Mouse (Mus musculus) C2C12 (cell line): ENCODE measurements around the gene Vwa5b1. TPM values are rescaled to one million over a fixed set of nuclear protein-coding genes. Genes with fewer than 3 reads are reported as not detected.

Experiments used
- H3K27me3 ChIP-seq: one replicate; pipeline ENCODE4 v1.6.1; 2011; ENCODE audit not compliant: control insufficient read depth, insufficient read depth, insufficient read length
- H3K36me3 ChIP-seq: one replicate; pipeline ENCODE4 v1.6.1; 2011; ENCODE audit not compliant: control insufficient read depth, insufficient read depth
- H3K4me3 ChIP-seq: one replicate; pipeline ENCODE4 v1.5.1; 2011; ENCODE audit warnings: mild to moderate bottlenecking, control low read depth; ENCODE audit not compliant: poor library complexity, insufficient read depth, severe bottlenecking
- H3K79me2 ChIP-seq: one replicate; pipeline ENCODE4 v1.6.1; 2011; ENCODE audit not compliant: control insufficient read depth, insufficient read depth
- H3K79me3 ChIP-seq: one replicate; pipeline ENCODE4 v1.6.1; 2011; ENCODE audit warnings: low read depth, control low read depth
- H3ac ChIP-seq: one replicate; pipeline ENCODE3; 2011; ENCODE audit warnings: low read depth; ENCODE audit not compliant: control insufficient read depth, insufficient read length
- CEBPB ChIP-seq: IDR thresholded peaks from one replicate; pipeline ENCODE4 v1.6.1; 2011; ENCODE audit warnings: low read depth, mild to moderate bottlenecking, control low read depth, moderate library complexity
- CTCF ChIP-seq: IDR thresholded peaks from one replicate; pipeline ENCODE4 v1.5.1; 2011; ENCODE audit not compliant: control insufficient read depth, insufficient read depth, insufficient read length
- FOSL1 ChIP-seq: IDR thresholded peaks from one replicate; pipeline ENCODE4 v1.8.0; 2011; ENCODE audit warnings: mild to moderate bottlenecking, low read length; ENCODE audit not compliant: poor library complexity, insufficient read depth, severe bottlenecking
- MAX ChIP-seq: IDR thresholded peaks from one replicate; pipeline ENCODE4 v1.6.1; 2011; ENCODE audit warnings: mild to moderate bottlenecking, control low read depth
- MYOD1 ChIP-seq: IDR thresholded peaks from one replicate; pipeline ENCODE4 v1.6.1; 2011; ENCODE audit warnings: low read depth; ENCODE audit not compliant: control insufficient read depth, insufficient read length
- MYOG ChIP-seq: IDR thresholded peaks from one replicate; pipeline ENCODE4 v1.6.1; 2011; ENCODE audit not compliant: control insufficient read depth, insufficient read length; ENCODE audit errors: extremely low read depth
- USF1 ChIP-seq: IDR thresholded peaks from one replicate; pipeline ENCODE4 v1.6.1; 2011; ENCODE audit warnings: low read depth, mild to moderate bottlenecking, control low read depth, moderate library complexity
- polyA plus RNA-seq: library from polyadenylated mRNA; unstranded; fragments of >200 nt; fragmentation: generic; extraction: Trizol; gene quantifications from one replicate; pipeline ENCODE4 v1.2.1, GENCODE M21; 2012; ENCODE audit warnings: missing spikeins

The Vwa5b1 gene
- polyA plus RNA-seq, 1 experiment: not detected

GRCm38 (mm10) chr4:138553516-138553933 is 82.2 kb downstream of the Vwa5b1 start:
- Histone ChIP-seq H3K36me3 (no peaks in the 10 kb centered on the region), H3K79me2 (no peaks in the 10 kb centered on the region), H3K27me3 (peaks cover 43% of the 10 kb centered on the region), H3K4me3 (no peak overlapping the region), H3K79me3 (no peaks in the 10 kb centered on the region), H3ac (no peak overlapping the region)
- TF ChIP-seq MAX (no peak), USF1 (no peak), FOSL1 (no peak), MYOD1 (no peak), CEBPB (no peak), MYOG (no peak), CTCF (no peak)

- H3K27me3 ChIP-seq: peaks cover 39% of the 10 kb centered on the region
- H3K79me3 ChIP-seq: no peaks in the 10 kb centered on the region
- no peaks in the 10 kb centered on the region for H3K79me2 ChIP-seq
- no peak overlapping the region for H3ac ChIP-seq
- TF ChIP-seq MYOG: no peak
- TF ChIP-seq MAX: no peak
- no peak for TF ChIP-seq CTCF
- TF ChIP-seq FOSL1: no peak
- no peak for TF ChIP-seq USF1
- no peak for TF ChIP-seq MYOD1
- no peak for TF ChIP-seq CEBPB
- H3K4me3 ChIP-seq: no peak overlapping the region
- no peaks in the 10 kb centered on the region for H3K36me3 ChIP-seq
These were observed 82.6 kb downstream of the Vwa5b1 start for GRCm38 (mm10) chr4:138553116-138553515.

- Histone ChIP-seq H3ac (no peak overlapping the region), H3K79me2 (no peaks in the 10 kb centered on the region), H3K4me3 (no peak overlapping the region), H3K79me3 (no peaks in the 10 kb centered on the region), H3K27me3 (peaks cover 31% of the 10 kb centered on the region), H3K36me3 (no peaks in the 10 kb centered on the region)
- TF ChIP-seq CEBPB: no peak
- no peak for TF ChIP-seq USF1
- no peak for TF ChIP-seq FOSL1
- TF ChIP-seq MYOD1: no peak
- TF ChIP-seq MYOG: no peak
- TF ChIP-seq MAX: no peak
- no peak for TF ChIP-seq CTCF
These were observed 84.1 kb downstream of the Vwa5b1 start for GRCm38 (mm10) chr4:138551601-138552000.

- no peak overlapping the region for H3ac ChIP-seq
- no peaks in the 10 kb centered on the region for H3K79me3 ChIP-seq
- no peaks in the 10 kb centered on the region for H3K36me3 ChIP-seq
- H3K27me3 ChIP-seq: peaks cover 31% of the 10 kb centered on the region
- no peak for TF ChIP-seq CTCF
- no peak for TF ChIP-seq USF1
- TF ChIP-seq MYOG: no peak
- TF ChIP-seq CEBPB: no peak
- no peak for TF ChIP-seq MAX
- no peak for TF ChIP-seq FOSL1
- TF ChIP-seq MYOD1: no peak
- no peaks in the 10 kb centered on the region for H3K79me2 ChIP-seq
- H3K4me3 ChIP-seq: no peak overlapping the region
These were observed 85.1 kb downstream of the Vwa5b1 start for GRCm38 (mm10) chr4:138550557-138550956.

GRCm38 (mm10) chr4:138548960-138549359 is 86.7 kb downstream of the Vwa5b1 start:
- H3K4me3 ChIP-seq: no peak overlapping the region
- H3K79me3 ChIP-seq: no peaks in the 10 kb centered on the region
- H3ac ChIP-seq: no peak overlapping the region
- H3K27me3 ChIP-seq: peaks cover 24% of the 10 kb centered on the region
- H3K36me3 ChIP-seq: no peaks in the 10 kb centered on the region
- TF ChIP-seq USF1: no peak
- no peak for TF ChIP-seq MYOD1
- no peak for TF ChIP-seq CEBPB
- no peak for TF ChIP-seq FOSL1
- no peak for TF ChIP-seq MAX
- no peak for TF ChIP-seq MYOG
- no peak for TF ChIP-seq CTCF
- H3K79me2 ChIP-seq: no peaks in the 10 kb centered on the region

- Histone ChIP-seq H3K4me3 (no peak overlapping the region), H3K27me3 (peaks cover 28% of the 10 kb centered on the region), H3K36me3 (no peaks in the 10 kb centered on the region), H3ac (no peak overlapping the region), H3K79me3 (no peaks in the 10 kb centered on the region), H3K79me2 (no peaks in the 10 kb centered on the region)
- TF ChIP-seq MAX (no peak), USF1 (no peak), MYOG (no peak), CTCF (no peak), FOSL1 (no peak), MYOD1 (no peak), CEBPB (no peak)
These were observed 87.5 kb downstream of the Vwa5b1 start for GRCm38 (mm10) chr4:138548124-138548561.
